Mouse (Mus musculus) thymus, adult 2 months (tissue): Measurements from ENCODE around the gene Slc6a16. TPM values are rescaled to one million over a fixed set of nuclear protein-coding genes. Genes with fewer than 3 reads are reported as not detected.

Experiments
- DNase-seq: peaks from one replicate; pipeline ENCODE4 v3.0.0; 2021
- H3K27ac ChIP-seq: fragments of 200-500 bp; 2 replicates; pipeline ENCODE4 v1.5.1; 2012; ENCODE audit warnings: low read length, control low read depth; ENCODE audit not compliant: control insufficient read depth, insufficient read depth
- H3K27me3 ChIP-seq: fragments of 200-500 bp; 2 replicates; pipeline ENCODE4 v1.6.1; 2012; ENCODE audit warnings: mild to moderate bottlenecking, low read length, moderate library complexity, mixed read lengths; ENCODE audit not compliant: control insufficient read depth, insufficient read depth
- H3K36me3 ChIP-seq: fragments of 200-500 bp; 2 replicates; pipeline ENCODE4 v1.6.1; 2012; ENCODE audit warnings: mild to moderate bottlenecking, low read length, moderate library complexity; ENCODE audit not compliant: control insufficient read depth, insufficient read depth
- H3K4me1 ChIP-seq: fragments of 200-500 bp; replicated peaks from 2 replicates; pipeline ENCODE4 v1.6.1; 2012; ENCODE audit warnings: low read length; ENCODE audit not compliant: control insufficient read depth, insufficient read depth
- H3K4me3 ChIP-seq: fragments of 200-500 bp; 2 replicates; pipeline ENCODE4 v1.5.1; 2012; ENCODE audit warnings: mild to moderate bottlenecking, low read length, control low read depth, moderate library complexity; ENCODE audit not compliant: control insufficient read depth, insufficient read depth
- CTCF ChIP-seq: fragments of 200-500 bp; IDR thresholded peaks from 2 replicates; pipeline ENCODE4 v1.5.1; 2012; ENCODE audit warnings: mild to moderate bottlenecking, control low read depth, low read length, moderate library complexity, borderline replicate concordance; ENCODE audit not compliant: control insufficient read depth, poor library complexity, insufficient read depth; ENCODE audit errors: extremely low read depth
- POLR2A ChIP-seq: fragments of 200-500 bp; IDR thresholded peaks from 2 replicates; pipeline ENCODE4 v1.6.1; 2012; ENCODE audit warnings: mild to moderate bottlenecking, low read length, control low read depth, moderate library complexity; ENCODE audit not compliant: control insufficient read depth, poor library complexity, insufficient read depth; ENCODE audit errors: extremely low read depth
- WGBS: fragments of 180-500 bp; shearing (Covaris S2); methylation state at CpG from one replicate; pipeline ENCODE4 v1.1.7; 2018; 5-methylcytosine and 5-hydroxymethylcytosine counted together
- polyA plus RNA-seq: library from polyadenylated mRNA; depleted of rRNA; stranded (reverse); fragments of >200 nt; gene quantifications from 2 replicates; pipeline ENCODE4 v1.2.3, GENCODE M21; 2012; rRNA removed

The Slc6a16 gene
- polyA plus RNA-seq, result 0.30 and 0.37 TPM in 2 replicates

- Histone ChIP-seq H3K36me3 (no peaks in the 10 kb centered on the region), H3K27me3 (no peaks in the 10 kb centered on the region), H3K27ac (no peak within 1 kb of the TSS), H3K4me3 (no peak within 1 kb of the TSS), H3K4me1 (peaks cover 24% of the 10 kb centered on the region)
- 94% methylated on average over 53 of the region's 53 CpGs for WGBS
- no peak for DNase-seq
- TF ChIP-seq POLR2A (no peak), CTCF (no peak)
Observed at GRCm38 (mm10) chr7:45240633-45241388, at the start of gene Slc6a16. Slc6a16 (plus strand) TSS chr7:45241085.

- no peak for DNase-seq
- no peaks in the 10 kb centered on the region for H3K4me1 ChIP-seq
- H3K4me3 ChIP-seq, result no peak overlapping the region
- TF ChIP-seq POLR2A (no peak), CTCF (no peak)
- WGBS, result 76% methylated on average over 2 of the region's 2 CpGs
- H3K36me3 ChIP-seq, result no peaks in the 10 kb centered on the region
- H3K27ac ChIP-seq, result no peak overlapping the region
- H3K27me3 ChIP-seq, result no peaks in the 10 kb centered on the region
Observed at GRCm38 (mm10) chr7:45191161-45191560, 49.7 kb upstream of the Slc6a16 start.

GRCm38 (mm10) chr7:45191803-45192363, 49.0 kb upstream of the Slc6a16 start:
- no peak overlapping the region for H3K27ac ChIP-seq
- no peaks in the 10 kb centered on the region for H3K27me3 ChIP-seq
- no peaks in the 10 kb centered on the region for H3K36me3 ChIP-seq
- 53% methylated on average over 8 of the region's 8 CpGs for WGBS
- DNase-seq, result no peak
- TF ChIP-seq CTCF, result no peak
- no peak for TF ChIP-seq POLR2A
- H3K4me1 ChIP-seq, result no peaks in the 10 kb centered on the region
- H3K4me3 ChIP-seq, result no peak overlapping the region

GRCm38 (mm10) chr7:45192585-45193310, 48.1 kb upstream of the Slc6a16 start:
- no peaks in the 10 kb centered on the region for H3K36me3 ChIP-seq
- 93% methylated on average over 7 of the region's 7 CpGs for WGBS
- no peak for DNase-seq
- H3K27me3 ChIP-seq, result no peaks in the 10 kb centered on the region
- no peaks in the 10 kb centered on the region for H3K4me1 ChIP-seq
- H3K27ac ChIP-seq, result no peak overlapping the region
- TF ChIP-seq CTCF (no peak), POLR2A (no peak)
- H3K4me3 ChIP-seq, result no peak overlapping the region

- no peak for DNase-seq
- no peak overlapping the region for H3K27ac ChIP-seq
- no peaks in the 10 kb centered on the region for H3K27me3 ChIP-seq
- no peaks in the 10 kb centered on the region for H3K36me3 ChIP-seq
- WGBS, result 76% methylated on average over 5 of the region's 5 CpGs
- H3K4me3 ChIP-seq, result no peak overlapping the region
- TF ChIP-seq CTCF (no peak), POLR2A (no peak)
- H3K4me1 ChIP-seq, result no peaks in the 10 kb centered on the region
Observed at GRCm38 (mm10) chr7:45193406-45193805, 47.5 kb upstream of the Slc6a16 start.

GRCm38 (mm10) chr7:45193871-45194785, 46.8 kb upstream of the Slc6a16 start:
- Histone ChIP-seq H3K4me1 (no peaks in the 10 kb centered on the region), H3K27ac (no peak overlapping the region), H3K27me3 (no peaks in the 10 kb centered on the region), H3K4me3 (no peak overlapping the region), H3K36me3 (no peaks in the 10 kb centered on the region)
- DNase-seq, result no peak
- TF ChIP-seq POLR2A (no peak), CTCF (no peak)
- WGBS, result 90% methylated on average over 17 of the region's 17 CpGs
